Mouse (Mus musculus) bone marrow macrophage, adult 2 months (primary cell): ENCODE results near the gene Iqsec1. TPM values are rescaled to one million over a fixed set of nuclear protein-coding genes. Genes with fewer than 3 reads are reported as not detected.

Experiments used
- H3K27ac ChIP-seq: 2 replicates; pipeline ENCODE4 v1.5.1; 2012; ENCODE audit warnings: low read depth, low read length; ENCODE audit not compliant: insufficient read depth
- H3K4me1 ChIP-seq: 2 replicates; pipeline ENCODE4 v1.6.1; 2012; ENCODE audit warnings: low read length; ENCODE audit not compliant: control insufficient read depth, insufficient read depth
- H3K4me3 ChIP-seq: 2 replicates; pipeline ENCODE4 v1.5.1; 2012; ENCODE audit warnings: mild to moderate bottlenecking, low read length, moderate library complexity; ENCODE audit not compliant: insufficient read depth
- CTCF ChIP-seq: IDR thresholded peaks from 2 replicates; pipeline ENCODE4 v1.5.1; 2012; ENCODE audit warnings: low read depth, mild to moderate bottlenecking, low read length, moderate library complexity
- POLR2A ChIP-seq: IDR thresholded peaks from 2 replicates; pipeline ENCODE4 v1.6.1; 2012; ENCODE audit warnings: mild to moderate bottlenecking, low read depth, low read length, borderline replicate concordance
- polyA plus RNA-seq: library from polyadenylated mRNA; stranded (reverse); fragments of >200 nt; gene quantifications from 2 replicates; pipeline ENCODE4 v1.2.4, GENCODE M21; 2012; ENCODE audit not compliant: missing spikeins, insufficient read depth, insufficient read length

Gene Iqsec1
- 38.2 and 43.8 TPM in 2 replicates for polyA plus RNA-seq

DNA sequence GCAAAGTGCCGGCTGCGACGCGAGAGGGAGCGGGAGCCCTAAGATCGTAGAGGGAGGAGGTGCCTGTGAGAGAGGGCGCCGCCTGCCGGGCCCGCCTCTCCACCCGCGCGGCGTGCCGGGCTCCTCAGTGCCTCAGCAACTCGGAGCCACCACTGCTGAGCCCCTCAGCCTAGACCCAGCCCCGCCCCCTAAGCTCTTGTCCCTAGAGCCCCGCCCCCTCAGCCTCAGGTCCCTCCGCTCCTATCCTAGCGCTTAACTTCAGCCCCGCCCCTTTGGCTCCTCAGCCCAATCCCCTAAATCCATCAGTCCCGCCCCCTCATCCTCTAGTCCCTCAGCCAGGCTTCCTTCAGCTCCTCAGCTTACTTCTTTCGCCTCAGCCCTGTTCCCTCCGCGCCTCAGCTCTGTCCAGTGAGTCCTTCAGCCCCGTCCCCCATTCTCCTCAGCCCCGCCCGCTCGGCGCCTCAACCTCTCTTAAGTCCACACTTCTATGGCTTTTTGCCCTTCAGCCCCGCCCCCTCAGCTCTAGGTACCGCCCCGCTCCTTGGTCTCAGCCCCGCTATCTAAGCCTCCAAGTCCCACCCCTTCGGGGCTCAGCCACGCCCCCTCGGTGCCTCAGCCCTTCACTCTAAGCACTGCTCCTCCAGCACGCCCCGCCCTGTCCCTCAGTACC is at the start of gene Iqsec1:
TSS of gene Iqsec1 (minus strand) at position 38 of the 670 bp plus-strand sequence.
- Histone ChIP-seq H3K27ac (no peak within 1 kb of the TSS), H3K4me3 (peak within 1 kb of the TSS; percentile 61), H3K4me1 (no peaks in the 10 kb centered on the region)
- TF ChIP-seq CTCF (no peak), POLR2A (no peak)

- H3K4me3 ChIP-seq: no peak overlapping the region
- H3K27ac ChIP-seq: no peak overlapping the region
- no peak for TF ChIP-seq POLR2A
- TF ChIP-seq CTCF: no peak
- H3K4me1 ChIP-seq: no peaks in the 10 kb centered on the region
Observed at GRCm38 (mm10) chr6:91028256-91028655, 39.8 kb upstream of the Iqsec1 start.

GRCm38 (mm10) chr6:91020810-91021209 is 32.3 kb upstream of the Iqsec1 start:
- H3K27ac ChIP-seq: no peak overlapping the region
- no peaks in the 10 kb centered on the region for H3K4me1 ChIP-seq
- no peak overlapping the region for H3K4me3 ChIP-seq
- TF ChIP-seq CTCF: no peak
- no peak for TF ChIP-seq POLR2A

GRCm38 (mm10) chr6:91016600-91017230 is 28.2 kb upstream of the Iqsec1 start:
- Histone ChIP-seq H3K27ac (no peak overlapping the region), H3K4me1 (no peaks in the 10 kb centered on the region), H3K4me3 (no peak overlapping the region)
- TF ChIP-seq CTCF (no peak), POLR2A (no peak)

DNA sequence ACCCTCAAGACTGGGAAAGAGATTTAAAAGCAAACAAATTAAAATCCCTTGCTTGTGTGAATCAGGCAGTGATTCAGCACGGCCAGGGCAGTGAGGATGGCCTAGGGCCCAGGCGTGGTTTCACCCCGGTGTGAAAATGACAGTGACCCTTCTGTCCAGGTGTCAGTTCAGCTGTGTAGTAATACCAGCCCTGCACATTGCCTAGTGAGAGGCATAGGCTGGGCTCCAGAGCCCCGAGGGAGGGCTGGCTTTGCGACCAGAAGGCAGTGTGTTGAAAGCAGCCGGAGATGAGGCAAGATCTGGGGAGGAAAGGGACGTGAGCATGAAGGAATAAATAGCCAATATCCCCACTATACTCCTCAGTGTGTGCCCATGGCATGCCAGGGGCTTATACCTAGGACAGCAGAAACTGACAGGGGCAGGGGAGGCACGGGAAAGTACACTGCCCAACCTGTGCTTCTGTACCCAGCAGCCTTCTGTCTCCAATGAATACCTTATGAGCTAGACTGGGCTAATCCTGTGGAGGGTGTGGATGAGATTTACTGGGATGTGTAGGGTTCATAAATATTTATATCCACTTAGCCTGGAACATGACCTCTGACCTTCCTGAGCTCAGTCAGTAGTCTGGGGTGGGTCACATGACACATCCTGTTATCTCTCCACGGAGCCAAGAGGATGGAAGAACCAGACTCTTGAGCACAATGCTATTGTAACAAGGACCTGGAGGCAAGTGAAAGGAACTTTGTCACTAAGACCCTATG is 25.9 kb upstream of the Iqsec1 start:
- Histone ChIP-seq H3K4me3 (no peak overlapping the region), H3K27ac (no peak overlapping the region), H3K4me1 (no peaks in the 10 kb centered on the region)
- TF ChIP-seq CTCF: no peak
- no peak for TF ChIP-seq POLR2A

DNA sequence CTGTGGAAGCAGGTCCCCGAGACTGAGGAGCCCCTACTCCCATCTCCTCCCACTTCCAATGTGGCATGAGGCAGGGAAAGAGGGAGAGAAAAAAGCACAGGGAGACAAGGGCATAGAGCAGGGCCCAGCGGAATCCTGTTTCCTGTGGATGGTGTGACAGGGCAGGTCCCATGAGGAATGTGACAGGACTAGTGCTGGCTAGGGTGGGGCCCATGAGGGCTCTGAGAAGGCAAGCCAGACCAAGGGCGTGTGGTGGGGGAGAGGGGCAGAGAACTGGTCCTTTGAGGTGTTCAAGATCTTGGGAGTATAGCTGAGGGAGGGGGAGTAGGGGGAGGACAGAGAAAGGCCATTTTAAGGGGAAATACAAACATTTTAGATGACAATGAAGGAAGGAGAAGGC is 24.0 kb upstream of the Iqsec1 start:
- H3K4me3 ChIP-seq: no peak overlapping the region
- no peak overlapping the region for H3K27ac ChIP-seq
- TF ChIP-seq POLR2A: no peak
- no peak for TF ChIP-seq CTCF
- peaks cover 2% of the 10 kb centered on the region for H3K4me1 ChIP-seq

DNA sequence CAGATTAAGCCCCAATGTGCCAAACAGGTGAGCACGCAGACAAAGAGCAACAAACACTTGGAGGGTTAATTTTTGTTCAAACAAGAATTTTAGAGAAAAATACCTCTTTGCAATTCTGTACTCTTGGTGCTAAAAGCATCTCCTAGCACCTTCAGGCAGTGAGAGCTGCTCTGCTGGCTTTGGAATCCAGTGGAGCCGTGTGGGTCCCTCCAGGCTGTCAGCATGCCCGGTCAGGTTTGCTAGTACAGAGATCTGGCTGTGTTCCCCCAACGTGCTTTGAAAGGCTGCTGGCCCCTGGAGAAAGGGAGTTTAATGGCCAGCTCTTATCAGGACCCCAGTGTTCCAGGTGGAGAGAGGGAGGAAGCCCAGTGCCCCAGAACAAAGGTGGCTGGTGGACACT is 23.1 kb upstream of the Iqsec1 start:
- TF ChIP-seq POLR2A: no peak
- no peak for TF ChIP-seq CTCF
- peaks cover 9% of the 10 kb centered on the region for H3K4me1 ChIP-seq
- no peak overlapping the region for H3K4me3 ChIP-seq
- H3K27ac ChIP-seq: no peak overlapping the region

- Histone ChIP-seq H3K27ac (no peak overlapping the region), H3K4me3 (no peak overlapping the region), H3K4me1 (peaks cover 16% of the 10 kb centered on the region)
- TF ChIP-seq POLR2A (no peak), CTCF (no peak)
Observed at GRCm38 (mm10) chr6:91008284-91008830, 19.9 kb upstream of the Iqsec1 start.

DNA sequence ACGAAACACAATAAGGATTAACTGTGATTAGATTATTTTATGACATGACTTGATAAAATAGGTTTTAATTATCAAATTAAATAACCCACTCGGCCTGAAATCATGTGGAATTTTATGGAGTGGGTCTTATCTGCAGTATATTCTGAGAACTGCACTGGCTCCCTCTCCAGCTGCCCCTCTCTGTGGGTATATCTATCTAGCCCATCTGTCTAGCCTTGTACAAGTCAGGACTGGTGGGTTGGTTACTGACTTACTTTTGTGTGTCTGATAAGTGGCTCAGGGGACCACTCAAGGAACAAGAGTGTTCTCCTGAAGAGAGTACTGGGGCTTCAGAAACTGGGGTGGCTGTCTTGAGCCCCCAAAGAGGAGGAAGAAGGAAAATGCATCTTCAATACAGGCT is 18.7 kb upstream of the Iqsec1 start:
- TF ChIP-seq POLR2A (no peak), CTCF (no peak)
- Histone ChIP-seq H3K4me3 (no peak overlapping the region), H3K4me1 (peaks cover 16% of the 10 kb centered on the region), H3K27ac (no peak overlapping the region)
